Comparison of ENCODE assay signal across 28 mouse cellular contexts in the genomic region with DNA sequence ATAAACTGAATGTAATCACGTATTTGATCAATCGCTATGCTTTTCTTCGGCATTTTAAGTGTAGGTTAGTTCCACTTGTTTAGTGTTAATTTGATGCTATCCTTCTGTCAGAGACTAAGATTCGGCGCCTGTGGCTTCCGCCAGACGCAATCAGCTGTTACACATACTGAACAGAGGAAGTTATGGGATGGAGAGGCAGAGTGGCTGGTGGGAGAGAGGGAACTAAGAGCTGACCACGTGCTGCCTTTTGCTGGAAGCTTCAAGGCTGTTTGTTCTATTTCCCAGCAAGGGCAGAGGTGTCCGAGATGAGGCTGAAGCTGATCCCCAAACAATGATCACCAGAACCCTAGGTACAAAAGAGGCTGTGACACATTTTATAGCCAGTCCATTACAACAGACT. TPM values are rescaled to one million over a fixed set of nuclear protein-coding genes. Genes with fewer than 3 reads are reported as not detected.
A peak's percentile ranks its signal among the peaks of the same experiment; 100 is the strongest.
DNase-seq lines count a peak whose midpoint lies in the region; ATAC-seq and TF ChIP-seq lines count a peak whose summit lies in the region.
"Had no signal": no experiment of that assay in that cellular context is flagged by ENCODE, and none has a peak within 500 bp of the region (broad histone marks: within the 10 kb centered on the region; RNA-seq: fewer than 3 reads in every experiment).

No protein-coding gene starts in this region.

- H3K27me3 ChIP-seq in heart, postnatal 0 days (ENCODE audit: control insufficient read depth, insufficient read depth, low read length), result no peaks in the 10 kb centered on the region
- no peaks in the 10 kb centered on the region for H3K27me3 ChIP-seq in heart, adult 2 months (ENCODE audit: control insufficient read depth, insufficient read depth, low read length)
- no peaks in the 10 kb centered on the region for H3K27me3 ChIP-seq in CH12.LX (replicated peaks)
- H3K27me3 ChIP-seq: heart, embryonic 13.5 days; intestine, embryonic 15.5 days; limb, embryonic 15.5 days; neural tube, embryonic 15.5 days had no signal

- dilution Hi-C loops in CH12.LX (cut with MboI; ENCODE audit: extremely low pct_ligation_motif_present, extremely low pct_unique_long_range_greater_than_20kb, low sequenced_read_pairs), result no loop called here

- intact Hi-C loops in heart, adult 2 months (cut with DNase I), result no loop called here

- no peaks in the 10 kb centered on the region for H3K4me1 ChIP-seq in heart, postnatal 0 days (ENCODE audit: control insufficient read depth, insufficient read depth)
- no peaks in the 10 kb centered on the region for H3K4me1 ChIP-seq in heart, adult 2 months (ENCODE audit: control insufficient read depth, insufficient read depth, low read length)
- H3K4me1 ChIP-seq in CH12.LX (ENCODE audit: control insufficient read depth in 1 of 2, insufficient read depth in 2 of 2), result peaks cover 3 to 21% of the 10 kb centered on the region in 2 experiments; a peak in 3 of 4 replicates
- H3K4me1 ChIP-seq: heart, embryonic 13.5 days; intestine, embryonic 15.5 days; limb, embryonic 15.5 days; midbrain, embryonic 10.5 days; neural tube, embryonic 15.5 days had no signal

- no peak for TF ChIP-seq POLR2A in heart, adult 2 months (IDR thresholded peaks at IDR 0.05; ENCODE audit: insufficient read depth, low read depth, low read length)
- no peak for TF ChIP-seq POLR2A in CH12.LX (IDR thresholded peaks at IDR 0.05; ENCODE audit: low read depth, low read length)

- no peak overlapping the region for H3K9ac ChIP-seq in heart, postnatal 0 days (replicated peaks; ENCODE audit: low read depth, low read length)
- no peak overlapping the region for H3K9ac ChIP-seq in heart, adult 2 months (ENCODE audit: low read depth, low read length)
- H3K9ac ChIP-seq in CH12.LX (ENCODE audit: insufficient read depth, low read depth), result no peak overlapping the region
- H3K9ac ChIP-seq: heart, embryonic 13.5 days; hindbrain, embryonic 14.5 days; intestine, embryonic 15.5 days; limb, embryonic 15.5 days; liver, embryonic 14.5 days; lung, embryonic 14.5 days; neural tube, embryonic 15.5 days had no signal

- 76% methylated on average over 9 of the region's 9 CpGs for WGBS in heart, postnatal 0 days
- WGBS in heart, adult 2 months, result 72% methylated on average over 9 of the region's 9 CpGs

- no peaks in the 10 kb centered on the region for H3K9me3 ChIP-seq in heart, postnatal 0 days (replicated peaks; ENCODE audit: control insufficient read depth, low read length)
- H3K9me3 ChIP-seq in CH12.LX (replicated peaks; ENCODE audit: low read length), result no peaks in the 10 kb centered on the region
- H3K9me3 ChIP-seq: heart, embryonic 13.5 days; intestine, embryonic 15.5 days; limb, embryonic 15.5 days; midbrain, embryonic 10.5 days; neural tube, embryonic 15.5 days had no signal

- ATAC-seq in heart, postnatal 0 days (ENCODE audit: insufficient read depth, low read depth), result no peak
- ATAC-seq: forebrain, embryonic 14.5 days; intestine, embryonic 15.5 days had no signal

- TF ChIP-seq EP300 in heart, postnatal 0 days (IDR thresholded peaks at IDR 0.05; ENCODE audit: low read depth), result no peak
- no peak for TF ChIP-seq EP300 in heart, adult 2 months (IDR thresholded peaks at IDR 0.05; ENCODE audit: insufficient read depth, low read depth, low read length)
- 0 out of 2 replicates have a peak, but pooled peaks have one; percentile 13 for TF ChIP-seq EP300 in CH12.LX (IDR thresholded peaks at IDR 0.05; ENCODE audit: low read length)

- H3K36me3 ChIP-seq in heart, postnatal 0 days (replicated peaks; ENCODE audit: control insufficient read depth, insufficient read depth, low read length), result no peaks in the 10 kb centered on the region
- H3K36me3 ChIP-seq in heart, adult 2 months (ENCODE audit: control insufficient read depth, insufficient read depth, low read length), result no peaks in the 10 kb centered on the region
- no peaks in the 10 kb centered on the region for H3K36me3 ChIP-seq in CH12.LX (replicated peaks in 1 of 2; ENCODE audit: control insufficient read depth in 1 of 2, insufficient read depth in 1 of 2, low read length in 1 of 2)
- H3K36me3 ChIP-seq: heart, embryonic 13.5 days; intestine, embryonic 15.5 days; limb, embryonic 15.5 days; midbrain, embryonic 10.5 days; neural tube, embryonic 15.5 days had no signal

- no peak overlapping the region for H3K4me3 ChIP-seq in heart, postnatal 0 days (ENCODE audit: low read depth, low read length)
- no peak overlapping the region for H3K4me3 ChIP-seq in heart, adult 2 months
- H3K4me3 ChIP-seq in CH12.LX (replicated peaks in 1 of 3; ENCODE audit: low read depth in 2 of 3, low read length in 2 of 3, poor library complexity in 1 of 3), result no peak overlapping the region
- H3K4me3 ChIP-seq: heart, embryonic 13.5 days; intestine, embryonic 15.5 days; limb, embryonic 15.5 days; midbrain, embryonic 10.5 days; neural tube, embryonic 15.5 days had no signal

- in situ Hi-C loops in CH12.LX (cut with MboI; ENCODE audit: low pct_ligation_motif_present, low pct_unique_long_range_greater_than_20kb, low sequenced_read_pairs), result no loop called here

- no peak for TF ChIP-seq RAD21 in CH12.LX (IDR thresholded peaks at IDR 0.05; ENCODE audit: low read depth, low read length)

- no peaks in the 10 kb centered on the region for H3K79me2 ChIP-seq in heart, adult 2 months (replicated peaks; ENCODE audit: control insufficient read depth, insufficient read depth, low read length)
- no peaks in the 10 kb centered on the region for H3K79me2 ChIP-seq in CH12.LX (replicated peaks; ENCODE audit: control insufficient read depth, extremely low read depth, insufficient read depth, poor library complexity, severe bottlenecking)

- DNase-seq in heart, postnatal 0 days (ENCODE audit: low spot score), result no peak
- no peak for DNase-seq in heart, adult 2 months
- no peak for DNase-seq in CH12.LX (ENCODE audit: extremely low read depth)
- DNase-seq in induced T-regulatory cell, adult 2 months (ENCODE audit: low read depth), result peak; percentile 18
- DNase-seq in thymus, postnatal 25 days, result peak; percentile 34
- DNase-seq in lung, postnatal 4 days, result no peak
- no peak for DNase-seq in ovary, postnatal 10 days (ENCODE audit: low spot score)
- DNase-seq: adrenal gland, adult 2 months; cerebellum, adult 2 months; cerebellum, postnatal 25 days; embryo, embryonic 11 days; gastrocnemius, postnatal 10 days; heart, adult 18-20 months; kidney, adult 9 months; kidney, postnatal 14 days; left cerebral cortex, postnatal 4 days; lung, embryonic 14.5 days; lung, postnatal 36 days had no signal

- H3K4me2 ChIP-seq in heart, postnatal 0 days (ENCODE audit: low read depth, low read length), result no peak overlapping the region
- H3K4me2 ChIP-seq in CH12.LX (ENCODE audit: insufficient read depth, low read depth, poor library complexity, severe bottlenecking), result no peak overlapping the region
- H3K4me2 ChIP-seq: heart, embryonic 13.5 days; hindbrain, embryonic 14.5 days; intestine, embryonic 15.5 days; limb, embryonic 15.5 days; lung, embryonic 14.5 days; neural tube, embryonic 15.5 days had no signal

- peak overlapping the region; percentile 7; the same call in 1 of the 2 replicates for H3K27ac ChIP-seq in heart, postnatal 0 days (ENCODE audit: low read depth)
- H3K27ac ChIP-seq in heart, adult 2 months, result no peak overlapping the region
- no peak overlapping the region for H3K27ac ChIP-seq in CH12.LX (ENCODE audit: insufficient read depth, low read depth)
- H3K27ac ChIP-seq: heart, embryonic 13.5 days; hindbrain, embryonic 14.5 days; intestine, embryonic 15.5 days; limb, embryonic 15.5 days; liver, embryonic 14.5 days; midbrain, embryonic 10.5 days; neural tube, embryonic 15.5 days had no signal

- TF ChIP-seq CTCF in heart, postnatal 0 days (IDR thresholded peaks at IDR 0.05; ENCODE audit: low read depth), result no peak
- TF ChIP-seq CTCF in heart, adult 2 months (IDR thresholded peaks at IDR 0.05), result no peak
- no peak for TF ChIP-seq CTCF in CH12.LX (conservative IDR thresholded peaks at IDR 0.05 in 1 of 2, IDR thresholded peaks at IDR 0.05 in 1 of 2; ENCODE audit: low read depth in 2 of 2, low read length in 2 of 2)

TF ChIP-seq in CH12.LX, 34 proteins besides CTCF, POLR2A, EP300 and RAD21:
- TF ChIP-seq NELFE (IDR thresholded peaks at IDR 0.05; ENCODE audit: low read depth, low read length) (0 out of 2 replicates have a peak, but pooled peaks have one; percentile 25), MYC (IDR thresholded peaks at IDR 0.05; ENCODE audit: low read depth, low read length) (0 out of 2 replicates have a peak, but pooled peaks have one; percentile 10), JUND (conservative IDR thresholded peaks at IDR 0.05; ENCODE audit: low read depth, low read length) (no peak), MAX (IDR thresholded peaks at IDR 0.05; ENCODE audit: low read length) (peak; percentile 64), MXI1 (IDR thresholded peaks at IDR 0.05; ENCODE audit: low read depth, low read length) (no peak), ZMIZ1 (IDR thresholded peaks at IDR 0.05; ENCODE audit: low read depth, low read length) (0 out of 2 replicates have a peak, but pooled peaks have one; percentile 27), SIN3A (IDR thresholded peaks at IDR 0.05; ENCODE audit: low read length) (no peak), CHD1 (IDR thresholded peaks at IDR 0.05; ENCODE audit: low read depth, low read length) (no peak), TBP (conservative IDR thresholded peaks at IDR 0.05; ENCODE audit: low read depth, low read length) (no peak), JUN (IDR thresholded peaks at IDR 0.05; ENCODE audit: insufficient read depth, low read depth, low read length) (no peak)

RNA-seq across cellular contexts. Expression of a gene that starts 56.3 kb away (rescaled TPM):
- total RNA-seq in heart, postnatal 0 days (2014; rRNA removed; ENCODE audit: low replicate concordance), result 0.08 TPM in 1 of 2 replicates, not detected in the other
- not detected in 2 replicates for polyA plus RNA-seq in heart, postnatal 0 days (2015; fragmentation: Nextera tagmentation; extraction: Ambion mirVana)
- not detected for total RNA-seq in heart, adult 2 months (2021)
- polyA plus RNA-seq in heart, adult 2 months (2012; rRNA removed), result 0.03 TPM in 1 of 2 replicates, not detected in the other
- 0.04 and 0.13 TPM in 2 replicates for total RNA-seq in CH12.LX (2012; rRNA removed)
- 0.23 and 0.26 TPM in 2 replicates for total RNA-seq in CH12.LX (2014; rRNA removed)
- 0.57 and 0.87 TPM in 2 replicates for polyA plus RNA-seq in CH12.LX (2012; ENCODE audit: insufficient read length, low read depth)
- total RNA-seq: heart, adult 18-20 months; heart, postnatal 25 days; MEL had no signal

Comparison
In these comparisons a context has a peak if more than half of its experiments do, and no peak if none do; other contexts are left out.
1. DNase-seq: peak in induced T-regulatory cell, adult 2 months (single experiment) and thymus, postnatal 25 days (single experiment); none in heart, postnatal 0 days (single experiment), heart, adult 2 months (0 of 2), CH12.LX (single experiment), lung, postnatal 4 days (0 of 2) and ovary, postnatal 10 days (single experiment).